Mouse (Mus musculus) adrenal gland, adult (tissue): ENCODE results near the gene Otud7b.

Source experiments
- DNase-seq, 2 experiments: peaks; one replicate each; pipeline ENCODE4 v3.0.0; 2022 to 2023; ENCODE audit warnings: low spot score in 1 of 2; ENCODE audit not compliant: inconsistent age in 2 of 2

Gene Otud7b

GRCm38 (mm10) chr3:96082714-96083508, 21.4 kb upstream of the Otud7b start:
- DNase-seq: no peak

DNA sequence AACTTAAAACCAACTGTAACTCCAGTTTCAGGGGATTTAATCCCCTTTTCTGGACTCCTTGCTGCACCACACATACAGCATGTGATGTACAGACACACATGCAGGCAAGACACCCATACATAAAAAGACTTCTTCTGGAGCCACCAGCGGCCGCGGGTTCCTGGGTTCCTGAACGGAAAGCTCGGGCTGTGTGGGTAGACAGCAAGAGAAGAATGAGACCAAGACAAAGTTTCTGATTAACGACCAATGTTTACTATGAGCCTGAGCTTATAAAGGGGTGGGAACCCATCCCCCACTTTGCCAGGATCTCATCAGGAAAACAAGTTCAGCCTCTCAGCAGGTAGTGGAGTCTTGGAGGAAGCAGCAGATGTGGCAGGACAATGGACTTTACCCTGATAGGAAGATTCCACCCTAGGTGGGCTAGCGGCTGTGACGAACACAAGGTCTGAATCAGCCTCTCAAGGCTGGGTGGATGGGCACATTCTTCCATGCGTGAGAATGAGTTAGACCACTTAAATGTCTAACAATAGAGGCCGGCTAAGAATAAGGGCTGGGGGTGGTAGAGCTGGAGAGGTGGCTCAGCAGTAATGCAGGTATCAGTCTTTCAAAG, 20.1 kb upstream of the Otud7b start:
- no peak for DNase-seq

GRCm38 (mm10) chr3:96087219-96087618, 17.1 kb upstream of the Otud7b start:
- DNase-seq: no peak

DNA sequence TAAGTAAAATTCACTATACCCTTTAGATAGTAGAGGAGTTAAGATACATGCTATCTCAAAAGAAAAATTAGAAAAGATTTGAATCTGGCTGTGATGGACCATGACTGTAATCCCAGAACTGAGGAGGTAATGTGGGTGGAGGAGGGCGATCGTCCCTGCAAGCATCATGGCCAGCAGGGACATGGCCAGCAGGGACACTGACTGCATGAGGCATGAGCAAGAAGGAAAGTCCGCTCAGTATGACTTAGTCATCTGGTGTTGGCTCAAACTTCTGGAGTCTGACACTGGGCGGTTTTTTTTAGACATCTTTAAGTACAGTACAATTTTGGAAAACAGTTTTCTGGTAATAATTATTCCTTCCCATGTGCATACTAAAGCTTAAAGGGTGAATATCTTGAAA, 16.5 kb upstream of the Otud7b start:
- no peak for DNase-seq

DNA sequence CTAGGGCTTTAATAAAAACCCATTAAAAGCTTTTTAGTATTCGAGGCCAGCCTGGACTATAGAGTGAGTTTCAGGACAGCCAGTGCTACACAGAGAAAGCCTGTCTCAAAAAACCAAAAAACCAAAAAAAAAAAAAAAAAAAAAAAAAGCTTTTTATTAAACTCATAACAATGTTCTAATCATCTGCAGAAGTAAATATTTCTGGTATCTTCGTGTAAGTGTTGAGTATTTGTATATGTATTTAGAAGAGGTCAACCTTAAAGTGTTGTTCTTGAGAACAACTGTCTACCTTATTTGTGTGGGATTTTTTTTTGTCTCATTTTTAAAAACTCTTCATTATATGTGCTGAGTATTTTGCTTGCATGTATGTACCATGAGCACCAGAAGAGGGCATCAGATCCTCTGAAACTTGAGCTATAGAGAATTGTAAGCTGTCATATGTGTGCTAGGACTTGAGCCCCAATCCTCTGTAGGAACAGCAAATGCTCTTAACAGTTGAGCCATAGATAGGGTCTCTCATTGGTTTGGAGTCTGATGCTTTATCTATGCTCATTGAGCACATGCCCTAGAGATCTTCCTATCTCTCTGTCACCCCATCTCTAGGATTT, 14.3 kb upstream of the Otud7b start:
- DNase-seq: no peak

GRCm38 (mm10) chr3:96091146-96091545, 13.2 kb upstream of the Otud7b start:
- DNase-seq: no peak

- no peak for DNase-seq
Measured at GRCm38 (mm10) chr3:96091966-96092365, 12.4 kb upstream of the Otud7b start.

GRCm38 (mm10) chr3:96093509-96093908, 10.8 kb upstream of the Otud7b start:
- no peak for DNase-seq

- no peak for DNase-seq
Measured at GRCm38 (mm10) chr3:96094203-96094602, 10.1 kb upstream of the Otud7b start.

GRCm38 (mm10) chr3:96098168-96098567, 6.2 kb upstream of the Otud7b start:
- DNase-seq: no peak

DNA sequence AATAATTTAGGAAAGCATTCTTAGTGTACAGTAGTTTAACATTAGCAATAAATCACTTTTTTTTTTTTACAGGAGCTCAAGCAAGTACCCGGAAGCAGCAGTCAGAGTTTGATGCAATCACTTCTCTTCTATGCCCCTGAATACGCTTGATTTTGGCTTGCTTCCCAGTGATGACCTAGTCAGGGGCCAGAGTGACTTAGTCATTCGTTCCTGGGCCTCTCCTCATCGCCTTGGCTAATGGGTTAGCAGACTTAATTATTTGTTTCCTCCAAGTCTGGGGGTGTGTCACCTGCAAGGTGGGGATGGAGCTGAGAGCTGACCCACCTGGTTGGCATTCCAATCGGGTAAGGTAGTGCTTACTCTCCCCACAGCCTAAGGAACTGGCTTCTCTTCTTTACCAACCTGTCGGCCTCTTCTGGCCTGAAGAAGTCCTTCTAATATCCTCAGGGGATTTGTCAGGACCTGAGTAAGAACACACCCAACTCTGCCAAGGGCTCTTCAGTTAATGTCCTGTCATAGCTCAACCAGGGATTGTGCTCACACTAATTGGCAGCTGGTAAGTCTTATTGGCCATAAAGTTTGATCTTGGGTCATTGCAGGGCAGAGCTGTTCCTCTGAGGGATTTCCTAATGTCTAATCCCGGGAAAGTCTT, 5.6 kb upstream of the Otud7b start:
- DNase-seq: peak; percentile 89 to 95

- DNase-seq: peak; percentile 57 to 82
Measured at GRCm38 (mm10) chr3:96102100-96102872, 2.0 kb upstream of the Otud7b start.

DNA sequence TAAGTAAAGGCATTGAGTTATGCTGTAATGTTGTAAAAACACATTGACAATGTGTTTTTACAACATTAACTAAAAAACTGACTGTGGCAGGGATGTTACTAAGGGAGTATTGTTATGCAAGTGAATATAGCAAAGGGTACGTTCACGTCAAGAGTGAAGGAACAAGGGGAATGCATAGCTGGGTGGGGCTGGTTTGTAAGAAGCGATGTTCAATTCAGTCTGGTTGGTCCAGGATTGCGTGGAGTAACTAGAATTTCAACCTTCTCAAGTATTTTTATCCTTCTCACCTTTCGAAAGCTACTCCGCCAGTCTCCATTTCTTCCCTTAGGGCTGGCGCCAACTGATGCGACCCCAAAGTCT, 446 bp upstream of the Otud7b start:
- no peak for DNase-seq

DNA sequence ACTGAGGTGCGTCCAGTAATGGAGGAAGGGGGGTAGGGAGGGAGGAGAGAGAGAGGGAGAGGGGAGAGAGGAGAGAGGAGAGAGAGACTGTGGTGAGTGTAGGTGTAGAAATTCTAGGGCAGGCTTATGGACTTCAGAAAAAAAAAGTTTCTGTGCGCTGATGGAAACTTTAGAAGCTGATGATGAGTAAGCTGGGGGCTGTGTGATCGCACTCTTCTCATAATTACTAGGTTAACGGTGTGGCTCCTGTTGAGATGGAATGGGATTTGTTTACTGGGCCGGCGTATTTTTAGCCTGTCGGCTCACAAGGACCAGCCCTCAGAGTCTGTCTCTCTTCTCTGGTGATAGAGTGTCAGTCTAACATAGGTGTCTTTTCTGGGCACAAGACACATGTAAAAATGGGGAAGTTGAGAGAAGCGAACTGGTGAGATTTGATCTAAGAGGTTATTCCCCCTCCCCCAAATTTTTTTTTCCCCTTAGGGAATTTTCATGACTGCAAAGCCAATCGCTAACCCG, 963 bp downstream of the Otud7b start:
- peak in 1 of 2 experiments; percentile 58 for DNase-seq

GRCm38 (mm10) chr3:96106151-96106550, 1.8 kb downstream of the Otud7b start:
- no peak for DNase-seq

- no peak for DNase-seq
Measured at GRCm38 (mm10) chr3:96108315-96108714, 4.0 kb downstream of the Otud7b start.

GRCm38 (mm10) chr3:96113251-96113650, 8.9 kb downstream of the Otud7b start:
- DNase-seq: no peak

GRCm38 (mm10) chr3:96118142-96118541, 13.8 kb downstream of the Otud7b start:
- DNase-seq: no peak

GRCm38 (mm10) chr3:96118702-96119101, 14.4 kb downstream of the Otud7b start:
- DNase-seq: no peak

- DNase-seq: no peak
Measured at GRCm38 (mm10) chr3:96124235-96124634, 19.9 kb downstream of the Otud7b start.

DNA sequence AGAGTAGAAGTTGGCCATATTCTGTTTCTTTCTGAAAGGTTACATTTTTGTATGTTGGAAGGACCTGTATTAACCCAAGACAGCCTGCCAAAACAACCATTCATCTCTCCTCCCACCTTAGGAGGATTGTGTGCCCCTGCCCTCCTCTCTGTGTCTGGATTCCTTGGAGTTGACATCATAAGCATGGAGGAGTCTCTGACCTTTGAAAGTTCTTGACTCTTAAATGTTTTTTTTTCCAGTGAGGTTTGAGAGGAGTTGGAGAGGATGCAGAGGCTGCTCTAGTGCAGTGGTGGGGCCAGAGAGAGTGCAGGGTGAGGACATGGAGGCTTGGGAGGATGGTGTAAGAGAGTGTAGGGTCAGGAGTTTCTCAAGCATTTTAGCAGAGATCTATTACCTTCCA, 23.8 kb downstream of the Otud7b start:
- peak in 1 of 2 experiments; percentile 40 for DNase-seq
